Mouse (Mus musculus): ENCODE measurements around the gene Prkcz.

Gene Prkcz

DNA sequence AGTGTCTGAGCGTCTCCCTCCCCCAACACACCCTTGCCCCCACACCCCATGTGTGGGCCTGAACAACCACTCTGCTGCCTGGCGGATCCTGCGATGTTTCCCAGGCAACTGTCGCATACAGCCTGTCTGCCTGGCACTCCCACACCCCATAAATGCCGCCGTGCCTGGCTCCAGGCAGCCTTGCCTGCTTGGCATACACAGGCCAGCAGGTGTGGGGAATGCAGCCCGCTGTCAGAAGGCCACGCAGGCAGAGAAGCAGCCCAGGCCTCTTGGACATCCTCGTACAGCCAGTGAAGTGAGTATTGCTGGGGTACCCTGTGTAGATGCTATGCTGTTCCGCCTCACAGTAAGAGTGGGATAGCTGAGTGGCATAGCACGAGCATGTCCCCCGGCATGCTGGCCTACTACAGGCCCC lies 114.5 kb downstream of the Prkcz start:
- DNase-seq (ENCODE audit: low spot score in 2 of 2) = peak; percentile 88 to 92

DNA sequence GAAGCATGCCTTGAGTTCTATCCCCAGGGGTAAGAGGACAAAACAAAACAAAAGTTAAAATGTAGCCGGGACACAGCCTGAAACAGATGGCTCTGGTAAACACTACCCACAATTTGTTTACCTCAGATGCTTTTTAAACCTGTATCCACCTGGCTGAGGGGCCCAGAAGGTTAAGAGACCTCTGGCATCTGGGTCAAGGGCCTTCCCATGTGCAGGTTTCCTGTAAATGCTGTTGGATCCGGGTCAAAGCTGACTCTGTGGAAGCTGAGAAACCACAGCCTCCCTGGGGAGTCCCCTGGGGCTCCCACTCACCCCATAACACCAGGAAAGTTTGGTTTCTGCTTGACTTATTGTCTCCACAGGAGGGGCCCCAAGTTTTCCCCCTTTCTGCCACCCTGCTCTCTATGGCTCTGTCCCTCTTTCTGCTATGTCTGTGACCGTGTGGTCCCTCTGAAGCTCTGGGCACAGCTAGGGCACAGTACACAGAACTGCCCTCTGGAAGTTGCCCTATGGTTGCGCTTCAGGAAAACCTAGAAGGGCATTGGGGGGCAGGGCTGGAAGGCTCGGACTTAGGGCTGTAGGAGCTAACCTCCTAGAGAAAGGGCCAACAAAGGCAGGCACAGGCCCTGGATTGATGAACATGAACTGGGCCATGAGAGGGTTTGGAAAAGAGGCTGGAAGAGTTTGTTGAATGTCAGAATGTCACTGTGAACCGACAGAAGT lies 115.2 kb downstream of the Prkcz start:
- DNase-seq (ENCODE audit: low spot score in 2 of 2) = no peak

DNA sequence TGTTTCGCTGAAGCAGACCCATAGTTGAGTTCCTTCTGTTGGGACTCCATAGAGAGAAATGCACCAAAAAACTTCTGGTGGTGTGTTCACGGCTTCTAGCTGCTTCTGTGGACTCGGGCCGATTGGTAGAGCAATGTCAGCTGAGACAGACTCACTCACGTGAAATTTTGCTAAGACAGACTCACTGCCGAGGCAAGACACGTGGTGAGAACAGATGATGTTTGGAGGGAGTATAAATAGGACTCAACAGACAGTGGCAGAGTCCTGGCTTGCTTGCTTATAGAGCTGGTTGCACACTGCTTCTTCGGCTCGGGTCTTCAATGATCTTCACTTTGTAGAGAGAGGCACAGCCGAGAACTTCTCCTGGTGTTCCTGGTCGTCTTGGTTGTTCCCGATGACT lies 117.9 kb downstream of the Prkcz start:
- DNase-seq (ENCODE audit: low spot score in 2 of 2) = peak in 1 of 2 experiments; percentile 67

DNA sequence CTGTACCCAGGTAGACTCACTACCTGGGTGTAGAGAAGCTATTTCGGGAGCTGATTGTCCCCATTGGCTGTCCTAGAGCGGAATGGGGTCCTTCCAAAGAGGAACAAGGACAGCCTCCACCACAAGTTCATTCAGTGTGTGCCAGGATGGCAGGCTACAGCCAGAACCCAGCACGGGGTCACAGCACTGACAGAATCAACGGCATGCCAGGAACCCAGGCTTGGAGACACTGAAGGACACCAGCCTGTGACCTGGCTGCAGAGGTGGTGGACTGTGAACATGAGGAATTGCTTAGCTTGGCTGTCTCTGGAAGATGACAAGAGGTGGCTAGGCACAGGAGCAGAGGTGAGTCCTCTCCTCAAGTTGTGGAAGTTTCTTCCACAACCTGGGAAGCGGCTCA lies 118.9 kb downstream of the Prkcz start:
- DNase-seq (ENCODE audit: low spot score in 2 of 2) = no peak

DNA sequence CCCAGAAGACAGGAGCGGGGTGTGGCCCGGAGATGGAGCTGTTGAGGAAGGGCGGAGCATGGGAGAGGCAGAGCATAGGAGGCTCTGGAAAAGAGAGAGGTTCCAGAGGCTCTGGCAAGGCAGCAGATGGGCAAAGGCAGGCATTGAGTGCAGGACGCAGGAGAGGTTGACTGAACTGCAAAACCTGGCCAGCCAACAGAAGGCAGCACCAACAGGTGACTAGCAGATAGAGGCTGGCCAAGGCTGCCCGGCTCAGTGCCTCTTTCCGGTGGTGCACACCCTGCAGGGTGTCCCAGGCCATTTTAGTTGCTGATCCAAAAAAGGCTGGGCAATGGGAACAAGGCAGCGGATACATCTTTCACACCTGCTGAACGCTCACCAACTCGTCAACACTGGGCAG lies 119.4 kb downstream of the Prkcz start:
- no peak for DNase-seq (ENCODE audit: low spot score in 2 of 2)

DNA sequence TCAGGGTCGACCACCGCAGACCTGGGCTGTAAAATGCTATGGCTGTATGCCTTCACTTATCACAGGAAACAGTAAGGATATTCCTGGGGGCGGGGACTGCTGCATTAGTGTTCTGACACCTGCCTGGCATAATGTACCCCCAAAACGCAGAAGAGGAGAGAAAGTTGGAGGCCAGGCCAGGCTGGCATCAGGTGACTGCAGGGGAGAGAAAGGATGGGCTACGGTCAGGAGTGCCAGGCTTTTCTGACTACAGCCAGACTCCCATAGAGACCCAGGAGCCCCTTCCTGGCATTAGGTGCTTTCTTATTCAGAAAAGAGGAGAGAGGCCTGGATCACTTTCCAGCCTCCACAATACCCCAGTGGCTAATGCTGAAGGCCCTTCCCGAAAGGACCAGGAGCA lies 121.7 kb downstream of the Prkcz start:
- DNase-seq (ENCODE audit: low spot score in 2 of 2) = no peak

DNA sequence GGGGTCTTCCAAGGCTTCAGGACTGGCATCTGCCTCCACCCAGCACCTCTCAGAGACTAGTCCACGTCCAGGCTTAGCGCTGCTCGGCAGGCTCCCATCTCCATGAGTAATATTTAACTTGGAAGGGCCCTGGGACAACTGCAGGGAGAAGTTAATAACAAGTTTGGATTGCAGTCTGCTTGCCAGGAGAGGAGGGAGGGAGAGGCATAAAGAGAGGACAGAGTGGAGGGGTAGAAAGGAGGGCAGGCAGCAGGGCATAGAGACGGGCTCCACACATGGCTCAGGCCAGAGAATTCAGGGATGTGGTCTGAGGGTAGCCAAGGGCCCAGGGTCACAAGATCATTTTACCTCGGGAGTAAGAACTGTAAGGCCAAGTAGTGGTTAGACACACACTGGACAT lies 122.9 kb downstream of the Prkcz start:
- no peak for DNase-seq (ENCODE audit: low spot score in 2 of 2)

DNA sequence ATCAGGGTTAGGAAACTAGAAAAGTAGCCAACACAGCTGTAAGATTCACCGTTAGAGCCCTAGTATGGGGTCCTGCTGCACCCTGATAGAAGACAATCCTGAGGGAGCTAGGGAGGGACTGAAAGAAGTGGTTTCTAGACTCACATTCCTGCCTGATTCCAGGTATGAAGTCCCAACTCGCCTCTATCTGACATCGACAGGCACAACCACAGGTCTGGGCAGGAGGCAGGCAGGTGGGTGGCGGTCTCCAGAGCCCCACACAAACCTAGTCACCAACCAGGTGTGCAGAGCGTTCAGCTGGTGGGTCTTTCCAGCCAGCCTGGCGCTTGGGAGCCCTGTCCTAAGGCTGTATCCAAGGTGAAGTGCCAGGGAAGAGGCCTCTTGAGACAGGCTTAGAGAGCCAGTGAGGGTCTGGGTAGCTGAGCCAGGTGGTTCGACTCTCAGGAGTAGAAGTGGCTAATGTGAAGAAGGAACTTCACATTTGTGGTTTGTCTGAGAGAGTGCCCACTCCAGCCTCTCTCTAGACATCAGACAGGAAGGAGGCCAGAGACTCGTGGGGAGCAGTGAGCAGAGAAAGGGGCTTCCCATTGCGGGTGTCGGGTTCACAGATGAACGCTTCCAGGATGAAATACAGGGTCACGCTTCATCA lies 124.3 kb downstream of the Prkcz start:
- DNase-seq (ENCODE audit: low spot score in 2 of 2) = no peak

DNA sequence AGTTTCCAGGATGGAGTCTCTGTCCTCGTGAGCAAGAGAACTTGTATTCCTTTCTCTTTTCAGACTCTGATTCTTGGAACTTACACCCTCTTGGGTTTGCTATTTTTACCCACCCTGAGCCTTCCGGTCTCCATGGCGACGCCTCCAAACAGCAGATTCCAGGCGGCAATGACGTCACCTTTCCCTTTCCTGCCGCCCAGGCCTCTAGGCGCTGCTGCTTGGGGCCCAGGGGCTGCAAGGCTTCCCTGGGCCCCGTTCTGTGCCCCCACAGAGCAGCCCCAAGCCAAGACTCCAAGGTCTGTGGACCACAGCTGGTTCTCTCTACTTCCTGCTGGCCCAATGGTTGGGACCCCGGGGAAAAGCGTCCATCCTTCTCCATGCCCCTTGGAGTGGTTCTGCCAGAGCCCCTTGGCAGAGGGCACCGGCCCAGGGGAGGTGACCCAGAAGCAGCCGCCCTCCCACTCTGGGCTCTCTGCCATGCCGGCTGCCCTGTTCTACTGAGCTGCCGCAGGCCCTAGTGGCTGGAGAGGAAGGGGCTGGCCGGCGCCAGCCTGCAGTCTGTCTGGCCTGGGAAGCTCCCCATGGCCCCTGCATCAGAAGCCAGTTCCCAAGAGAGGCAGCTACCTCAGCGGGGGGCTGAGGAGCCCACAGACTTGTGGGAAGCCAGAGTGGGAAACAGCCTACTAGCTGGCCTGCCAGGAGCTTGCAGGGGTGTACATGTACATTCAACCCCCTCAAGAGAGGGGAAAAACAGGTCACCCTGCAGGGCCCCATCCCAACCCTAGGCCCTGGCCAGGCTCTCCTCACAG lies 125.6 kb downstream of the Prkcz start:
- peak; percentile 97 for DNase-seq (ENCODE audit: low spot score in 2 of 2)

DNA sequence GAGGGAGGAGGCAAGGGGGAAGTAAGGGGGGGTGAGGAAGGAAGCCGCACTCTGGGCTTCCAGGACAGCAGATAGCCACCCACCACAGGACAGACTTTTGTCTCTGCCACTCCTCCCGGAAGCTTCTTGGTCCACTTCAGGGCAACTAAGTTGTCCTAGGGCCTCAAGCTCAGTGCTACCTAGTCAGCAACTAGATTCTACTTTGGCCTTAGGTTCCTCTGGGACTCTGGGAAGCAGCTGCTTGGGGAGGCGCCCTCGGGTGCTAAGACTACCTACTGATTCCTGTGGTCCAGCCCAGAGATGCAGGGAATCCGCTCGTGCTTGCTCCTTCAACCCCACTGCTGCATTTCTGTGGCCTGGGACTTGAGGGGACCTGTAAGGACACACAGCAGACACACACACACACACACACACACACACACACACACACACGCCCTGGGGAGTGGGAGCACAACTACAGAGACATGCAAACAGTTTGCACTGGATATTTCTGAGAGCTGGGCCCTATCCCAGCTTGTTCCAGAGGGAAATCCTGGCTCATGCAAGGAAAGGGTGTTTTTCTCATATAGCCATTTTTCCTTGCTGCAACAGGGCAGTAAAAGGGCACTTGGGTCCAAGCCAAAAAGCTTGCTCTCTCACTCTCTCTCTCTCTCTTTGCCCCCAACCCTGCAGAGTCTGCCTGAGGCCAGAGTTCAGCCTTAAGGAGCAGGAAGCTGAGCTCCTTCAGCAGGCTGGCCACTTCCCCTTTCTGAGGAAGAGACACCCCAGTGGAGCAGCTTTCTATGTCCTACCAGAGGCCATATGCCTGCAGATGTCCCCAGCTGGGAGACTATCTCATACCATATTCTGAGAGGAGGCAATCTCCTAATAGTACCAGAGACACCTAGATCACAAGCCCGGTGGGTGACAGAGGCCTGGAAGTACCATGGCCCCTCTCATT lies 126.5 kb downstream of the Prkcz start:
- DNase-seq (ENCODE audit: low spot score in 2 of 2) = peak; percentile 62 to 70

DNA sequence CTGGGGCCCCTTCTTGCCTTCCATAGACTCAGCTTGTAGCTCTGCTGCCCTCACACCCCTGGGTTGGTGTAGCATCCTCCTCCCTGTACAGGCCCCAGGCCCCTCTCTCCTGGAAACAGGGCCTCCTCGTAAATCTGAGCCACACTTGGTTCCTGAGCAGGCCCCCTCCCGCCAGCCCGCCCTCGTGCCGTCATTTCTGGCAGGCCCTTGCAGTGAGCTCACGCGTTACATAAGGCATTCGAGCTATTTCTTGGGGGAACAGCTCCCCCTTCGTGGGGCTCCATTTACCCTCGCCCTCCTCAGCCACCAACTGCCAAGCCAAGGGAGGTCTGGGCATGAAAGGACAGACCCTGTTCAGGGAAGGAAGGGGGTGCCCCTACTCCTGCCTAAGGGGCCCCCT lies 127.3 kb downstream of the Prkcz start:
- peak; percentile 89 to 90 for DNase-seq (ENCODE audit: low spot score in 2 of 2)

DNA sequence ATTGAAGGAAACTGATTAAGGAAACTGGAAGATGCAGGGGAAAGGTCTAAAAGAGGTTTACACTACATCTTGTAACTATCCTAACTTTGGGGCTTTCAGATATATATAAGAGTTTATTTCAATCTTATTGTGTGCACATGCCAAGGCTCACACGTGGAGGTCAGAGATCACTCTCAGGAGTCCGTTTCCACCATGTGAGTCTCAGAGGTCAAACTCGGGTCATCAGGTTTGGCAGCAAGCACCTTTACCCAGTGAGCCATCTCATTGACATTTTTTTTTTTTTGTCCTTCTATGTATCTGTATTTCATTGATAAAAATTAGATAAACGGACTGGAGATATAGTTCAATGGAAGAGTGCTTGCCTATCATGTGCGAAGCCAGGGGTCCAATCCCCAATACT lies 132.7 kb downstream of the Prkcz start:
- no peak for DNase-seq (ENCODE audit: low spot score in 2 of 2)

DNA sequence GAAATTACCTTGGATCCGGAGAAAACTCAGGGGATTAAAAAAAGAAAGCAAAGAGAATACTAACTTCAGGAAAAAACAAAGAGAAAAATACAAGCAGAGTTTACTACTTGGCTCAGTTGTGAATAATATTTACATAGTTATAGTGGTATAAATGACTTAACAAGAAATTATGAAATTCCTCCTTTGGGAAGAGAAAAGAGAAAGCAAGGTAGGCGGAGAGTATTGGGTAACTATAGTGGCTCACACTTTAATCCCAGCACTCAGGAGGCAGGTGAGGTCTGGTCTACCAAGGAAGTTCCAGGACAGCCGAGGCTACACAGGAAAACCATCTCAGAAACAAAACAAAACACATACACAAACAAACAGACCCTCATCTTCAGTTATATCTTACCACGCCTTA lies 133.2 kb downstream of the Prkcz start:
- DNase-seq (ENCODE audit: low spot score in 2 of 2) = no peak

DNA sequence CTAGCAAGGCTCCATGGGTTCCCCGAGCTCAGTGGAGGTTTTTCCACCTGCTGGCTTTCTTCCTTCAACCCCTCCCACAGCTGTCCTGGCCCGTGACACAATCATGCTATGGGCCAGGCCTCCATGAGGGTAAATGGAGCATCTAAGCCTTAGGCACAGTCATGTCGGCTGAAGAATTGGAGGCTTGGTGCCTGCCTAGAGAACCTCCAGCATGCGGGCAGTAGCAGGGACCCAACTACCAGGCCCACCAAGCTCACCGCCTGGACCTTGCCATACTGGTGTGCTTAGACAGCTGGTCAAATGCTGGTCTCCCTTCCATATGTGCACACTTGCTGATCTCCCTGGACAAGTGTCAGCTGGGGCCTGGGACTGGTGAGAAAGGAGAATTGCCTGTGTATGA lies 135.2 kb downstream of the Prkcz start:
- no peak for DNase-seq (ENCODE audit: low spot score in 2 of 2)

DNA sequence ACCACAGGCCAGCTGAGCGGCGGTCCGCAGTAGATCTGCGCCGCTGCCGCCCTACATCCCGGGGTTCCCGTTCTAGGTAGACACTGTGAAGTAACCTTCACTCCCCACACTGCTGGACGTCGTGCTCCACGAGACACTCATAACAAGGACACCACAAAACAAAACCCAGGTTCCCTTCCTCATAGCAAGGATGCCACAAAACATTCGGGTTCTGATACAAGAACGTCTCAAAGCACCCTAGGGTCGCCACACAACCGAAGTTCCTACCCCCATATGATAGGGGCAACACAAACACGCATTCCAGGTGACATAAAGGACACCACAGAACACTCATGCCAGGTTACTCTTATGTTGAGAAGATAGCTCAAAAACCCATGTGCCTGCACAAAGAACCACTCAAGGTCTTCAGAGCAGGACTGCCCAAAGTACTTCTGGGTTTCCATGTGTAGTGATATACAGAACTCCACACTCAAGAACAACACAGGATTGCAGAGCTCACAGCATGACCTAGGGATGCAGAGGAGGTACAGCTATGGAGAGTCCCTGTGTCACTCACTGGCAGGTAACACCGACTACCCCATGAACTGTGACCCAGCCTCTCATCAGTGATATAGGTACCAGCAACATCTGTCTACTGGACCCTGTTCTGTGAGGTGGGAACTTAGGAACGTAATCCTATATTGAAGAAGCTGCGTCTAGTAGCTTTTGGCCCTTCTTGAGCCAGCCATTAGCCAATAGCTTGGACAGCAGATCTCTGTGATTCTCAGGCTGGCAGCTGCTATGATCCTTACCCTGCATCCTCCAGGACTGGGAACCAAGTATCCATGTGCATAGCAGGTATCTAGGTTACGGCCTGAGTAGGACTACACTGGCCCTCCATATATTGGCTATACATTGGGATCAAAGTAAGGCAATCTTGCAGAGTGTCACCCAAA lies 137.3 kb downstream of the Prkcz start:
- DNase-seq (ENCODE audit: low spot score in 2 of 2) = no peak

DNA sequence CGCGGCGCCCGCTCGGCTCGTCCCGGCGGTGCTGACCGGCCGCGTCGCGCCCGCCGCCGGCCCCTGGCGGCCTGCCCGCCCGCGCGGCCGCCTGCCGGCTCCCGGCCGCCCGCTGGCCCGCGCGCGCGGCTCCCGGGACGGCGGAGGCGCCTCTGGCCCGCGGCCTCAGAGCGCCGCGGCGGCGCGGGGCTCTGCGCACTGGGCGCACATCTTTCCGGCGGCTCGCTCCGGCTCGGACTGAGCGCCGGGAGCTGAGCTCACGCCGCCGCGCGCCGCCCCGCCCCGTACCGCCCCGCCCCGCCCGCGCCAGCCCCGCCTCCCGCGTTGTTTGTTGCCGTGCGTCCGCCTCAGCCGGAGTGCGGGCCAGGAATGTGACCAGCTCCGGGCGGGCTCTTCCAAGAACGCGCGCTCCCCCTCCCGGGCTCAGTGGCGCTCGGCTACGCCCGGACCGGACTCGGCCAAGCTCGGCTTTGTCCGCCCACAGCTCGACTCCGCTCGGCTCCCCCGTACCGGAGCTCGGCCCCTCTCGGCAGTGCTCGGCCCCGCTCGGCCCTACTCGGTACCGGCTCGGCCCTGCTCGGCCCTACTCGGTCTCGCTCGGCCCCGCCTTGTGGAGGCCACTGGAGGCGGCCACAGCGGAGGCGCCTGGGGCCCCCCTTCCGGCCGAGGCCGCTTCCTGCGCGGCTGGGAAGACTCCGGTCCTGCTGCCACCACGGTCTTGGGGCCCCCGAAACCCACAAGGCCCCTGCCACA lies 138.1 kb downstream of the Prkcz start:
- peak; percentile 97 to 99 for DNase-seq (ENCODE audit: low spot score in 2 of 2)

DNA sequence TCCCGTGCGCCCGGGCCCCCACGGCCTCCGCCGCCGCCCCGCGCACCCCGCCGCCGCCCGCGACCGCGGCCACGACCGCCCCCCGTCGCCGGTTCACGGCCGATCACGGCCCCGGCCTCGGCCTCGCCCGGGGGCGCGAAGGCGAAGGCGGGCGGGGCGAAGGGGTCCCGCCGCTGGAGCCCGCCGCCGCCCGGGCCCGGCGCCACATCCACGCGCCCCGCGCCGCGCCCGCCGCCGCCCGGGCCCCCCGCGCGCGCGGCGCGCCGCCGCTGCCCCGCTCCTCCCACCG lies 138.7 kb downstream of the Prkcz start, which contains the start of gene Ski:
TSS of gene Ski (minus strand) at position 41 of the 289 bp plus-strand sequence.
- no peak for DNase-seq (ENCODE audit: low spot score in 2 of 2)

DNA sequence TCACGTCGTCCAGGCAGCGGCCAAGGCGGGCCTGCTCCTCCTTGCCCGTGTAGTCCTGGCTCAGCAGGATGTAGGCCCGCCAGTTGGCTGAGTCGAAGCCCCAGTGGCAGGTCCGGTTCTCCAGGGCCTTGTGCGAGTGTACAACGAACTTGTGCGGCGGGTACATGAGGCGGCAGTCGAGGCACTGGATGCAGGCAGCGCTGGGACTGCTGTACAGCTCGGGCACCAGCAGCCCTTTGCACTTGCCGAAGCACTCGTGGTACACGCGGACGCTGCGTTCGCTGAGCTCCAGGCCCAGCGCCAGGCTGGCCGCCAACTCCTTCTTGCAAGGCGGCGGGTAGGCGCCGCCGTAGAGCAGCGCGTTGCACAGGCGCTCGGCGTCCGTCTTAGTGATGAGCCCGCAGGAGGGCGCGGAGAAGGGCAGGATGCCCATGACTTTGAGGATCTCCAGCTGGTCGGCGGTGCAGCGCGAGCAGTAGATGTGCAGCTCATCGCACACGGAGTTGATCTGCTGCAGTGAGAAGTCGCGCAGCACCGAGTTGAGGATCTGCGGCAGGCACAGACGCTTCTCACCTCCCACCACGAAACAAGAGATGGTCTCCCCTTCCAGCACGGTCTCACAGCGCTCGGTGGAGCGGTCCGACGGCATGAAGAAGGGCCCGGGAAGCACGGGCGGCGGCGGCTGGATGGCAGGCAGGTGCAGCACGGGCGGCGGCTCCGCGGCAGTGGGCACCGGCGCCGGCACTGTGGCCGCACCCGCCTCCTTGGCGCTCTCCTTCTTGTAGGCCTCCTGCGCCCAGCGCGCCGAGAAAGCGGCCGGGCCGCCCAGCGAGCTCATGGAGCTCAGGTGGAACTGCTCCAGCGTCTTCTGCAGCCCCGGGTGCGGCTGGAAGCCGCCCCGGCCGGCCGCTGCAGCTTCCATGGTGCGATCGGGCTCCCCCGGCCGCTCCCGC lies 139.3 kb downstream of the Prkcz start:
- DNase-seq (ENCODE audit: low spot score in 2 of 2) = peak; percentile 85 to 86

DNA sequence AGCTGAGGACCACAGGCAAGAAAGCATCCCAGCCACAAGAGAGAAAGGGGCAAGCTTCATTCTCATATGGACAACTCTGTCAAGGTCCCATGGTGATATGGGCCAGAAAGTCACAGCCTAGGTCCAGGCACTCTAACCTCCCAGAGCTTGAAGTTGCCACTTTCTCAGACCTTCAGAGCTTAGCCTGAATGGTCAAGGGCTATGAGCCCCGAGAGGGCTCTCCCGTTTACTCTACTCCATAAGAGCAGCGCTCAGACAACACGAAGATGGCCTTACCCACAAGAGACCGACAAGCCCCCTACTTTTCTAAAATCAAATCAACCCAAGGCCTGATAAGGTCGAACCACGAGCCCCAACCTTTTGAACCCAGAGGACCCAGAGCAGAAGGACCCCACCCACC lies 140.1 kb downstream of the Prkcz start:
- no peak for DNase-seq (ENCODE audit: low spot score in 2 of 2)
